Mouse (Mus musculus) midbrain, embryonic 12.5 days (tissue): Measurements from ENCODE around the gene Prdm11. TPM values are rescaled to one million over a fixed set of nuclear protein-coding genes. Genes with fewer than 3 reads are reported as not detected.
A peak's percentile ranks its signal among the peaks of the same experiment; 100 is the strongest.

Source experiments
- ATAC-seq: fragments of 200-750 bp; cut with Nextera tagmentation; 2 replicates; pipeline ENCODE4 v1.8.0; 2017; ENCODE audit warnings: low read depth, moderate TSS enrichment, moderate library complexity; ENCODE audit not compliant: low FRiP score
- H3K27ac ChIP-seq: fragments of 300-500 bp; sonication (generic); replicated peaks from 2 replicates; pipeline ENCODE4 v1.5.1; 2016; ENCODE audit warnings: mild to moderate bottlenecking
- H3K27me3 ChIP-seq: fragments of 300-500 bp; sonication (generic); 2 replicates; pipeline ENCODE4 v1.6.1; 2016; ENCODE audit warnings: mild to moderate bottlenecking
- H3K36me3 ChIP-seq: fragments of 300-500 bp; sonication (generic); 2 replicates; pipeline ENCODE4 v1.6.1; 2016
- H3K4me1 ChIP-seq: fragments of 300-500 bp; sonication (generic); 2 replicates; pipeline ENCODE4 v1.6.1; 2016
- H3K4me2 ChIP-seq: fragments of 300-500 bp; sonication (generic); replicated peaks from 2 replicates; pipeline ENCODE4 v1.6.1; 2016; ENCODE audit warnings: mild to moderate bottlenecking, moderate library complexity
- H3K4me3 ChIP-seq: fragments of 300-500 bp; sonication (generic); 2 replicates; pipeline ENCODE4 v1.5.1; 2016; ENCODE audit warnings: mild to moderate bottlenecking
- H3K9ac ChIP-seq: fragments of 300-500 bp; sonication (generic); replicated peaks from 2 replicates; pipeline ENCODE4 v1.6.1; 2016; ENCODE audit warnings: mild to moderate bottlenecking, moderate library complexity
- H3K9me3 ChIP-seq: fragments of 300-500 bp; sonication (generic); 2 replicates; pipeline ENCODE4 v1.6.1; 2016; ENCODE audit warnings: mild to moderate bottlenecking
- WGBS: fragments of 180-500 bp; shearing (Covaris S2); methylation state at CpG from one replicate; pipeline ENCODE4 v1.1.7; 2016; 5-methylcytosine and 5-hydroxymethylcytosine counted together
- polyA plus RNA-seq: library from polyadenylated mRNA; unstranded; fragments of >200 nt; fragmentation: Nextera tagmentation; extraction: Ambion mirVana; gene quantifications from 2 replicates; pipeline ENCODE4 v1.2.1, GENCODE M21; 2016

Prdm11 gene
- polyA plus RNA-seq, 1 experiment from 2014 or later = 3.4 TPM

DNA sequence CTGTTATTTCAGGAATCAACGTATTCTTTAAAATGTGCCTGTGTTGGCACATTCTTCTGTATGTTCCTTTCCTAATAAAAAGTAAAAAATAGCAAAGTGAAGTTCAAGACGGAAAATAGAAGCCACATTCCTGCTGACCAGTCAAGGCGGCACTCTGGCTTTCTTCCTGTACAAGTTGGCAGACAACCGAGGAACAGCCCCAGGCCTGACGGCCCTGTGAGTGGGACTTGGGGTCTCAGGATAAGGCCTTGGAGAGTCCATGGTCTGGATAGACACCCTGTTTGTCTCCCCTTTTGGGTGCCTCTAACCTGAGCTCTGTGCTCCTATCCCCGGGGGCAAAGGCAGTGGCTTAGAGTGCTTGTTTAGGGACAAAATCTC, 30.6 kb upstream of the Prdm11 start:
- peaks cover 10% of the 10 kb centered on the region for H3K4me1 ChIP-seq
- H3K27ac ChIP-seq = no peak overlapping the region
- H3K4me3 ChIP-seq = no peak overlapping the region
- no peaks in the 10 kb centered on the region for H3K9me3 ChIP-seq
- 0 out of 2 replicates have a peak, but pooled peaks cover 20% of the 10 kb centered on the region for H3K27me3 ChIP-seq
- ATAC-seq = no peak
- no peak overlapping the region for H3K9ac ChIP-seq
- WGBS = 74% methylated on average over 6 of the region's 6 CpGs
- H3K4me2 ChIP-seq = no peak overlapping the region
- no peaks in the 10 kb centered on the region for H3K36me3 ChIP-seq

DNA sequence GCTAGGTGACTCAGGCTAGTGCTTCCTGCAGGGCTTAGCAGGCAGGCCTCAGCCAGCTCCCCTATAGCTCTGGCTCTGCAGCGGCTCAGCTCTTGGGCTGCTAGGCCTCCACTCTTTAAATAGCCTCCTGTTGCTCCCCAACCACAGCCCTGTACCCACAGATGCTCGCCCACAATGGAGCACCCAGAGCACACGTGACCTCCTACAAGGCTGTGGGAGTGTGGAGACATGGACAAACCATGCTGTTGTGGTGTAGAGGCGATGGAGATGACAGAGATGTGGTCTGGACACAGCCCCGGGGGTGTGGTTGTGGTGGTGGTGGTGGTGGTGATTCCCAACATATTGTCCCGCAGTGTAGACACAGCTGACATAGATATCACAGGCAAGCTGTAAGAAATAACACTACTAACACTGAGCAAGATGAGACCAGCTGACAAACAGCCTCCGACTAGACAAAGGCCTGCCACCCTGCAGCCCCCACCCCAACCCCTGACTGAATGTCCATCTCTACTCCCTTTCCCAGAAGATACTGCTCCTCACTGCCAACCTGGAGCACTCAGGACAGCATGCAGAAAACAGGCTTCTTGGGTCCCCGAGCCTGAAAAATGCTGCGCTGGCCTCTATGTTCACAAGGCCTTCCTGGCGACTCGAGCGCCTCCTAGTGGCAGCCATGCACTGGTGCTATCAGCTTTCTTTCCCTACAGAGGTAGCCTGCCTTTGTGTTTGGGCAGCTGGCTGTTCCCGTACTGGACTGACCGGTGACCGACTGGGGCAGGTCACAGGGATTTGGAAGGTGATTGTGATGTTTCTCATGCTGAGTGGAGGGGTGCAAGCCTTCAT, 30.0 kb upstream of the Prdm11 start:
- ATAC-seq = peak; percentile 70
- H3K9me3 ChIP-seq = no peaks in the 10 kb centered on the region
- no peak overlapping the region for H3K4me3 ChIP-seq
- H3K4me2 ChIP-seq = no peak overlapping the region
- H3K36me3 ChIP-seq = no peaks in the 10 kb centered on the region
- H3K9ac ChIP-seq = no peak overlapping the region
- no peak overlapping the region for H3K27ac ChIP-seq
- 0 out of 2 replicates have a peak, but pooled peaks cover 20% of the 10 kb centered on the region for H3K27me3 ChIP-seq
- 41% methylated on average over 15 of the region's 15 CpGs for whole genome bisulfite sequencing
- peaks cover 8% of the 10 kb centered on the region for H3K4me1 ChIP-seq

- Histone ChIP-seq H3K27me3 (0 out of 2 replicates have a peak, but pooled peaks cover 20% of the 10 kb centered on the region), H3K27ac (no peak overlapping the region), H3K4me2 (no peak overlapping the region), H3K4me3 (no peak overlapping the region), H3K36me3 (no peaks in the 10 kb centered on the region), H3K4me1 (peaks cover 12% of the 10 kb centered on the region), H3K9me3 (no peaks in the 10 kb centered on the region), H3K9ac (no peak overlapping the region)
- 10% methylated on average over 12 of the region's 12 CpGs for WGBS
- ATAC-seq = no peak
Observed at GRCm38 (mm10) chr2:93071656-93072055, 25.7 kb upstream of the Prdm11 start.

DNA sequence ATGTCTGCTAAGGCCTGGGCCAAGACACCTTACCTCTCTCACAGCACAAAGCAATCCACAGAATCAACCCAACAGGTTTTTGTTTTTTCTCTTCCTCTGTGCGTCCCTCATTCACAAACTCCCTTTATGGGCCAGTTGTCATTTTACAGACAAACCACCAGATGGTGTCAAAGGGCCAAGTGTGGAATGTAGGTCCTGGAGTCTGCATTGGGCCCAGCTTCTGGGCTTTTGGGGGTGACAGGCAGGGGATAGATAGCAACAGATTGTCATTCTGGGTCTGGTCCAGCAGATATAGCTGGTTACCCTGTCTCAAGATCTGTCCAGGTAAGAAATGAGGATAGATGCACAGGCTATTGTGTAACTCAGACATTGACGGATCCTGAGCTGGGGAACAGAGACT, 23.0 kb upstream of the Prdm11 start:
- Histone ChIP-seq H3K9me3 (no peaks in the 10 kb centered on the region), H3K27me3 (0 out of 2 replicates have a peak, but pooled peaks cover 8% of the 10 kb centered on the region), H3K4me1 (peaks cover 12% of the 10 kb centered on the region), H3K4me2 (no peak overlapping the region), H3K27ac (no peak overlapping the region), H3K36me3 (no peaks in the 10 kb centered on the region), H3K9ac (no peak overlapping the region), H3K4me3 (no peak overlapping the region)
- ATAC-seq = peak; percentile 42; the same call in 1 of the 2 replicates
- 34% methylated on average over 2 of the region's 2 CpGs for whole genome bisulfite sequencing

DNA sequence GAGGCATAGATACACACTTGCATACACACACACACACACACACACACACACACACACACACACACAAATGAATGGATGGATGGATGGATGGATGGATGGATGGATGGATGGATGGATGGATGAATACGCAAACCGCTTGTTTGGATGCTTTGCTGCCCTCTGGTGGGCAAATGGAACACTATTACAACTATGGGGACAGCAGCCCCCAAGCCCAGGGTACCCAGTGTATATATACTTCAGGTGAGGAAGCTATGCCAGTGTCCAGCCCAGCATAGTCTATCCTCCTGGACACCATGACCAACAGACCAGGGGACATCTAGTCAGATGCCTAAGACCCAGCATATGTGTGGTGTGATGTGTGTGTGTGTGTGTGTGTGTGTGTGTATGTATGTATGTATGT, 17.4 kb upstream of the Prdm11 start:
- no peaks in the 10 kb centered on the region for H3K27me3 ChIP-seq
- H3K9ac ChIP-seq = no peak overlapping the region
- no peak overlapping the region for H3K27ac ChIP-seq
- WGBS = 26% methylated on average over 2 of the region's 2 CpGs
- H3K4me1 ChIP-seq = no peaks in the 10 kb centered on the region
- H3K36me3 ChIP-seq = no peaks in the 10 kb centered on the region
- ATAC-seq = no peak
- H3K9me3 ChIP-seq = no peaks in the 10 kb centered on the region
- no peak overlapping the region for H3K4me3 ChIP-seq
- H3K4me2 ChIP-seq = no peak overlapping the region

DNA sequence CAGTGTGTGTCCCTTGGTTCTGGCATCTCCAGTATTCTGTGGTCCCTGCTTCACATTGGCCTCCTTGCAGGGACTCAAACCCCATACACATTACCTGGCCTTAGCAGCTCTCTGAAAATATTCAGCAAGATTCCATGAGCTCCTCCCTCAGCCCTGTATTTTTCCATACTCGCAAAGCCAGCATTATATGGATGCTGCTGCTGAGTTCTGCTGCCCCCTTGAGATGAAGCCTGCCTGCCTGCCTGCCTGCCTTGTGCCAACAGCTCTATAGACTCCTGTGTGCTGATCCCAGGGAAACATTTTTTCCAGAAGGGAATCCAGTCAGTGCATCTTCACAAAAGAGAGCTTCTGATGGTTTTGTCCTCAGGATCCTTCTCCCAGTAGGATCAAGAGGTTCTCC, 5.9 kb upstream of the Prdm11 start:
- Histone ChIP-seq H3K4me1 (no peaks in the 10 kb centered on the region), H3K9me3 (0 out of 2 replicates have a peak, but pooled peaks cover 4% of the 10 kb centered on the region), H3K36me3 (no peaks in the 10 kb centered on the region), H3K4me3 (no peak overlapping the region), H3K4me2 (no peak overlapping the region), H3K9ac (no peak overlapping the region), H3K27me3 (peaks cover 18% of the 10 kb centered on the region; the same call in 1 of the 2 replicates), H3K27ac (no peak overlapping the region)
- WGBS = 39% methylated on average over 1 of the region's 1 CpGs
- no peak for ATAC-seq

- Histone ChIP-seq H3K4me1 (peaks cover 12% of the 10 kb centered on the region), H3K4me2 (no peak overlapping the region), H3K9ac (no peak overlapping the region), H3K27me3 (peaks cover 18% of the 10 kb centered on the region; the same call in 1 of the 2 replicates), H3K36me3 (no peaks in the 10 kb centered on the region), H3K9me3 (0 out of 2 replicates have a peak, but pooled peaks cover 4% of the 10 kb centered on the region), H3K4me3 (no peak overlapping the region), H3K27ac (no peak overlapping the region)
- no peak for ATAC-seq
- 66% methylated on average over 6 of the region's 6 CpGs for WGBS
Observed at GRCm38 (mm10) chr2:93048601-93049323, 2.8 kb upstream of the Prdm11 start.

DNA sequence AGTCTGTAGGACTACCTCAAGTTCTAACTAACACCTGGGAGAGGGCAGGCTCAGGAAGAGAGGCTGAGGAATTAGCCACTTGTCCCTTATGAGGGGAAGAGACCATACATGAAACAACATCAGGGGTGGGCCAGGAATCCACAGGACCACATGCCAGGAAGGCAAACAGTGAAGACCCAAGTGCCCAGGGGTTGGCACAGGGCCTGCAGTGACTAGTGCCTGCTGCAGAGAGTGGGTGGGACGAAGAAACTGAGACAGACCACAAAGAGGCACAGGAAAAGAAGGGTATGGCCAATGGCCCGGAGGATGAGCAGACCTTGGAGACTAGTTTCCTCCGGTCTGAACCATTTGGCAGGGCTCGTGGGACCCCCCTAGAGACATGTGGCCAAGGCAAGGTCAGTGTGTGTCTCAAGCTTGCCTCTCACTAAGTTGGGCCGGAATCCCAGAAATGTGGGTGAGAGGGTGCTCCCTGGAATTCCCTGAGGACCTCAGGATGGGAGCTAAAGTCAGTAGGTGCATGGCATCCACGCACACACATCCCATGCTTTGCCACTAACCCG, 1.6 kb upstream of the Prdm11 start:
- Histone ChIP-seq H3K27me3 (peaks cover 18% of the 10 kb centered on the region; the same call in 1 of the 2 replicates), H3K4me1 (peaks cover 14% of the 10 kb centered on the region), H3K27ac (no peak overlapping the region), H3K36me3 (no peaks in the 10 kb centered on the region), H3K4me3 (no peak overlapping the region), H3K9ac (no peak overlapping the region), H3K9me3 (0 out of 2 replicates have a peak, but pooled peaks cover 4% of the 10 kb centered on the region), H3K4me2 (no peak overlapping the region)
- WGBS = 91% methylated on average over 7 of the region's 7 CpGs
- no peak for ATAC-seq

DNA sequence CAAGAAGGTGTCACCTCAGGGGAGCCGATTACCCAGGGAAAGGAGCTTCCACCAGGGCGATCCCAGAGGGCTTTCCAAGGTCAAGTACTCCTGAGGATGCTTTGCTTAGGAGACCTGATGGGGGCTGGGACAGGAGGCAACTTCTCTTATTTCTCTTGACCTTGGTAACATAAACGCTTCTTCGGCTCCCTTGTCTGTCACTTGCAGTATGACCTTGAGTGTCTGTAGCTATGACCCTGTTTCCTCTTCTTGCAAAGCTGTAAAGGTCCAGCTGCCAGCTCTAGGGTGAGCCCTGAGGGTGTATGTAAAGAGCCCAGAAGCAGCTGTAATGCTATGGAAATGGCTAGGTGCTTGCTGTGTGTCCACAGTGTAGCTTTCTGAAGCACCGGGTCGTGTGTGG, 1.1 kb upstream of the Prdm11 start:
- H3K4me1 ChIP-seq = peaks cover 14% of the 10 kb centered on the region
- ATAC-seq = no peak
- 89% methylated on average over 6 of the region's 6 CpGs for WGBS
- no peaks in the 10 kb centered on the region for H3K36me3 ChIP-seq
- no peak overlapping the region for H3K9ac ChIP-seq
- H3K9me3 ChIP-seq = 0 out of 2 replicates have a peak, but pooled peaks cover 3% of the 10 kb centered on the region
- no peak overlapping the region for H3K4me3 ChIP-seq
- H3K4me2 ChIP-seq = no peak overlapping the region
- H3K27me3 ChIP-seq = peaks cover 18% of the 10 kb centered on the region; the same call in 1 of the 2 replicates
- H3K27ac ChIP-seq = no peak overlapping the region

DNA sequence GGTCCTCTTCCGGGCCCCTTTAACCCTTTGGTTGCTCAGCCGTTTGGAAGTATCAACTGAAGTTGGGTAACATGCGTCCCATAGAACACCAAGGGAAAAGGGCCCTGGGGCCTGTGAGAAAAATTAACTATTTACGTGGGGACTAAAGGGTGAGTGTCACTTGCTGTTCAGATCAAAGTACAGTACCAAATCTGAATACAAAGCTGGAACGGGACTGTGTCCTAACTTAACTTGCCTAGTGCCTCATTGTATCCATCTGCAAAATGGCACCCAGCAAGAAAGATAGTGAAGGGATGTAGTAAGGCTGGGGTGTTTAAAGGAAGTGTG, 505 bp upstream of the Prdm11 start:
- Histone ChIP-seq H3K27ac (0 out of 2 replicates have a peak overlapping the region, but pooled peaks have one; percentile 89), H3K36me3 (no peaks in the 10 kb centered on the region), H3K9me3 (no peaks in the 10 kb centered on the region), H3K4me2 (peak overlapping the region; percentile 74), H3K4me1 (peaks cover 18% of the 10 kb centered on the region), H3K9ac (peak overlapping the region; percentile 94), H3K27me3 (peaks cover 18% of the 10 kb centered on the region; the same call in 1 of the 2 replicates), H3K4me3 (peak overlapping the region; percentile 87)
- WGBS = 22% methylated on average over 5 of the region's 5 CpGs
- no peak for ATAC-seq

GRCm38 (mm10) chr2:93045129-93045817, 694 bp downstream of the Prdm11 start:
- peak overlapping the region; percentile 94 for H3K9ac ChIP-seq
- peak; percentile 96 for ATAC-seq
- no peaks in the 10 kb centered on the region for H3K9me3 ChIP-seq
- H3K4me3 ChIP-seq = peak overlapping the region; percentile 87
- H3K4me2 ChIP-seq = peak overlapping the region; percentile 74
- no peaks in the 10 kb centered on the region for H3K36me3 ChIP-seq
- H3K4me1 ChIP-seq = peaks cover 27% of the 10 kb centered on the region
- H3K27me3 ChIP-seq = peaks cover 18% of the 10 kb centered on the region; the same call in 1 of the 2 replicates
- 1% methylated on average over 45 of the region's 55 CpGs for WGBS
- H3K27ac ChIP-seq = peak overlapping the region; percentile 89
